Mouse (Mus musculus): ENCODE measurements around the gene Npc1l1. TPM values are rescaled to one million over a fixed set of nuclear protein-coding genes. Genes with fewer than 3 reads are reported as not detected.
A peak's percentile ranks its signal among the peaks of the same experiment; 100 is the strongest.

Npc1l1 gene
- polyA plus RNA-seq, 1 experiment from 2014 or later: 0.08 TPM

DNA sequence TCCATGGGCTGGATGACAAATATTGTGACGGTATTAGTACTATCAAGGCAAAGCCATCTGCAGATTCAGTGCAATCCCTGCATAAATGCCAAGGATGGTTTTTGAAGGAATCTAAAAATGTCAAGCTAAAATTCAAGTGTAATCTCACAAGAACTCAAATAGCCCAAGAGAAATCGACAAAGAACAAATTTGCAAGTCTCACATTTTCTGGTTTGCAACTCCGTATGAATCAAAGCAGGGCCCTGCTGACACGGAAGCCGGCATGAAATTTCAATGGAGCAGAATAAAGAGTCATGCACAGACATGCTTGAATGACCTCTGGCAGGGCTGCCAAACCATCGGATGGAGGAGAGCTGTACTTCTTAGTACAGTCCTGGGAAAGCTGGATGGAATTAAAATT is 10.0 kb downstream of the Npc1l1 start:
- no peak overlapping the region for H3K27ac ChIP-seq (ENCODE audit: low read length)
- no peaks in the 10 kb centered on the region for H3K36me3 ChIP-seq (ENCODE audit: control insufficient read depth, insufficient read depth, low read length)
- no peak for ATAC-seq
- no peak overlapping the region for H3K4me2 ChIP-seq (ENCODE audit: low read length)
- H3K4me3 ChIP-seq (ENCODE audit: low read depth, low read length): no peak overlapping the region
- no peaks in the 10 kb centered on the region for H3K27me3 ChIP-seq (ENCODE audit: control insufficient read depth, insufficient read depth, low read depth, low read length)
- H3K4me1 ChIP-seq (ENCODE audit: control insufficient read depth, insufficient read depth, low read length): no peaks in the 10 kb centered on the region
- H3K9ac ChIP-seq (ENCODE audit: low read depth, low read length): no peak overlapping the region
- H3K9me3 ChIP-seq (replicated peaks; ENCODE audit: control insufficient read depth, low read length, poor library complexity, severe bottlenecking): no peaks in the 10 kb centered on the region
- 70% methylated on average over 6 of the region's 6 CpGs for WGBS

DNA sequence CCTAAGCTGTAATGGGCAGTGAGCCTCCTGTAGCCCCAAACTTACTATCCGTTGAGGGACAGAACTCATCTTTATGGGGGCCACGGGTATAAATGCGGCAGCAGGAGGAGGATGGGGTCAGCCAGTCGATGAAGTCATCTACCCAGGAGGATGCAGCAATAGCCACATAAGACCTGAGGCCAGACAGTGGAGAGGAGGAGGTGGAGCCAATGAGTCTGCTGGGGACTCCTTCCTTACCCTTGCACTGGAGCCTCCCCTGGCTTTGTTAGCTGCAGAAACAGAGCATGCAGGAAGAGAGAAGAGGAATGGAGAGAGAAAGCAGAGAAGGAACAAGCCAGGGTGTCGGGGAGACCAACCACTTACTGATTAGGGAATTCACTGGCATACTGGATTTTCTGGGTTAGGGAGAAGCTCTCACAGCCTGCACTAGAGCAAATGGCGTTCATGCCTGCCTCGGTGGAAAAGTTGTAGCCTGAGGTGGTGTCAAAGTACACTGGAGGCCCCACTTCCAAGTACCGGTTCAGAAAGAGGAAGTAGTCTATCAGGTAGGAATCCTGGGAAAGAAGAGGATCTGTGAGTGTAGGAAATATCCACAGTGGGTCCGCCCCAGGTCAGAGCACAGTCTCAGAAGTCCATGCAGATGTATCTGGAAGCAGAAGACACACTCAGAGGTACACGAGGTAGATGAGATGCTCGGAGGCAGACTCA is 11.6 kb downstream of the Npc1l1 start:
- no peaks in the 10 kb centered on the region for H3K9me3 ChIP-seq (replicated peaks; ENCODE audit: control insufficient read depth, low read length, poor library complexity, severe bottlenecking)
- H3K4me2 ChIP-seq (ENCODE audit: low read length): no peak overlapping the region
- no peaks in the 10 kb centered on the region for H3K27me3 ChIP-seq (ENCODE audit: control insufficient read depth, insufficient read depth, low read depth, low read length)
- ATAC-seq: no peak
- H3K4me1 ChIP-seq (ENCODE audit: control insufficient read depth, insufficient read depth, low read length): no peaks in the 10 kb centered on the region
- no peak overlapping the region for H3K27ac ChIP-seq (ENCODE audit: low read length)
- H3K36me3 ChIP-seq (ENCODE audit: control insufficient read depth, insufficient read depth, low read length): no peaks in the 10 kb centered on the region
- H3K9ac ChIP-seq (ENCODE audit: low read depth, low read length): no peak overlapping the region
- WGBS: 89% methylated on average over 11 of the region's 11 CpGs
- H3K4me3 ChIP-seq (ENCODE audit: low read depth, low read length): no peak overlapping the region

DNA sequence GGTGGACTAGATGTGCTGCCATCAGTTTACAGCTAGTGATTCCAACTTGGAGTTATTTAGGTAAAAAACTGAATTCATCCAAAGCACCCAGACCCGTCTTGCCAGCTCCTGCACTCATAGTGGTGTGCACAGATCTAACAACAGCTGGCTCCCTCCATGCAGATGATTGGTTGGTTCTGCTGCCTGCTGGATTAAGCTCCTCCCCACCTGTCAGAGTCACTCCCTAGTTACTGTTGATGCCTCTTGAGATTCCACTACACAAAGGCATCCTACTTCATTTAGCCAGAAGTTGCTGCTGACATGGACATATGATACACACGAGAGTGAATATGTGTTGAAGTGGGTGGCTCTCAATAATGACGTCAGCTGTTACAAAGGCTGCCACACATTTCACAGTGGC is 13.1 kb downstream of the Npc1l1 start:
- Histone ChIP-seq H3K27ac (ENCODE audit: low read length) (no peak overlapping the region), H3K27me3 (ENCODE audit: control insufficient read depth, insufficient read depth, low read depth, low read length) (no peaks in the 10 kb centered on the region), H3K4me1 (ENCODE audit: control insufficient read depth, insufficient read depth, low read length) (no peaks in the 10 kb centered on the region), H3K36me3 (ENCODE audit: control insufficient read depth, insufficient read depth, low read length) (no peaks in the 10 kb centered on the region), H3K4me2 (ENCODE audit: low read length) (no peak overlapping the region), H3K9ac (ENCODE audit: low read depth, low read length) (no peak overlapping the region), H3K4me3 (ENCODE audit: low read depth, low read length) (no peak overlapping the region), H3K9me3 (replicated peaks; ENCODE audit: control insufficient read depth, low read length, poor library complexity, severe bottlenecking) (no peaks in the 10 kb centered on the region)
- 58% methylated on average over 3 of the region's 3 CpGs for WGBS
- ATAC-seq: no peak

DNA sequence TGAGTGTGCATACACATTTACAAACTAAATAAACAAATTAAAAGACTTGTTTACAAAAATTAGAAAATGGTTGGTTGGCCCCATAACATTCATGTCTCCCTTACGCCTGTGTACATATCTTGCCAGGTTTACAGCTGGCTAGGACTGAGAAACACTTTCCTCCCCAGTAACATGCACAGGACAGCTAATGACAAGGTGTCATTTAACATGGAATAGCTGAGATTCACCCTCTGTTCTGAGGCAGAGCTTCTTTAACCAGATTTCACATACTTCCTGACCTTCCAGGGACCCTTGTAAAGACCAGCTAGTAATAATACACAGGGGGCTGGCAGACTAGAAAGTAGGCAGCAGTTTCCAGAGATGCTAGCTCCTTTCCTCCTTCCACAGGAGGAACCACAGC is 21.8 kb downstream of the Npc1l1 start:
- ATAC-seq: no peak
- Histone ChIP-seq H3K27ac (ENCODE audit: low read length) (no peak overlapping the region), H3K9ac (ENCODE audit: low read depth, low read length) (no peak overlapping the region), H3K4me3 (ENCODE audit: low read depth, low read length) (no peak overlapping the region), H3K4me2 (ENCODE audit: low read length) (no peak overlapping the region), H3K27me3 (ENCODE audit: control insufficient read depth, insufficient read depth, low read depth, low read length) (no peaks in the 10 kb centered on the region; the same call in 1 of the 2 replicates), H3K36me3 (ENCODE audit: control insufficient read depth, insufficient read depth, low read length) (no peaks in the 10 kb centered on the region), H3K4me1 (ENCODE audit: control insufficient read depth, insufficient read depth, low read length) (no peaks in the 10 kb centered on the region), H3K9me3 (replicated peaks; ENCODE audit: control insufficient read depth, low read length, poor library complexity, severe bottlenecking) (no peaks in the 10 kb centered on the region)
- WGBS: 78% methylated on average over 1 of the region's 1 CpGs

DNA sequence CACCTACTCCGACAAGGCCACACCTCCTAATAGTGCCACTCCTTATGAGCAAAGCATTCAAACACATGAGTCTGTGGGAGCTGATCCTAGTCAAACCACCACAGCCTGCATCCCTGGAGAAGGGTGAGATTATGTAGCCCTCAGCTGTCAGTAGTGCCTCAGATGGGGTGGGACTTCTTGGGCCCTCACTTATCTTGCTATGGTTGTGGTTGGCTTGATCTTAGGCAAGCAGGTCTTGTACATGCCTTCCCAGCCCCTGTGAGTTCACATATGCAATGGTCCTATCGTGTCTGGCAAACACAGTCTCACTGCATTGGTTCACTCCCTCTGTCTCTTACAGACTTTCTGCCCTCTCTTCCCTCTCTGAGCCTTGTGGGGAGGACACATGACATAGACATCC is 22.9 kb downstream of the Npc1l1 start:
- H3K4me1 ChIP-seq (ENCODE audit: control insufficient read depth, insufficient read depth, low read length): no peaks in the 10 kb centered on the region
- H3K27me3 ChIP-seq (ENCODE audit: control insufficient read depth, insufficient read depth, low read depth, low read length): no peaks in the 10 kb centered on the region; the same call in 1 of the 2 replicates
- H3K4me3 ChIP-seq (ENCODE audit: low read depth, low read length): no peak overlapping the region
- ATAC-seq: no peak
- no peak overlapping the region for H3K27ac ChIP-seq (ENCODE audit: low read length)
- H3K9ac ChIP-seq (ENCODE audit: low read depth, low read length): no peak overlapping the region
- WGBS: 85% methylated on average over 2 of the region's 2 CpGs
- H3K4me2 ChIP-seq (ENCODE audit: low read length): no peak overlapping the region
- no peaks in the 10 kb centered on the region for H3K9me3 ChIP-seq (replicated peaks; ENCODE audit: control insufficient read depth, low read length, poor library complexity, severe bottlenecking)
- H3K36me3 ChIP-seq (ENCODE audit: control insufficient read depth, insufficient read depth, low read length): no peaks in the 10 kb centered on the region

- peak overlapping the region; percentile 97 for H3K9ac ChIP-seq (ENCODE audit: low read depth, low read length)
- H3K36me3 ChIP-seq (ENCODE audit: control insufficient read depth, insufficient read depth, low read length): no peaks in the 10 kb centered on the region
- ATAC-seq: peak; percentile 54; the same call in 1 of the 2 replicates
- no peaks in the 10 kb centered on the region for H3K9me3 ChIP-seq (replicated peaks; ENCODE audit: control insufficient read depth, low read length, poor library complexity, severe bottlenecking)
- WGBS: 25% methylated on average over 9 of the region's 9 CpGs
- no peaks in the 10 kb centered on the region; the same call in 1 of the 2 replicates for H3K27me3 ChIP-seq (ENCODE audit: control insufficient read depth, insufficient read depth, low read depth, low read length)
- H3K4me3 ChIP-seq (ENCODE audit: low read depth, low read length): peak overlapping the region; percentile 100
- peak overlapping the region; percentile 93 for H3K4me2 ChIP-seq (ENCODE audit: low read length)
- peaks cover 22% of the 10 kb centered on the region for H3K4me1 ChIP-seq (ENCODE audit: control insufficient read depth, insufficient read depth, low read length)
- peak overlapping the region; percentile 99 for H3K27ac ChIP-seq (ENCODE audit: low read length)
Measured at GRCm38 (mm10) chr11:6200570-6200969, 29.4 kb downstream of the Npc1l1 start.

DNA sequence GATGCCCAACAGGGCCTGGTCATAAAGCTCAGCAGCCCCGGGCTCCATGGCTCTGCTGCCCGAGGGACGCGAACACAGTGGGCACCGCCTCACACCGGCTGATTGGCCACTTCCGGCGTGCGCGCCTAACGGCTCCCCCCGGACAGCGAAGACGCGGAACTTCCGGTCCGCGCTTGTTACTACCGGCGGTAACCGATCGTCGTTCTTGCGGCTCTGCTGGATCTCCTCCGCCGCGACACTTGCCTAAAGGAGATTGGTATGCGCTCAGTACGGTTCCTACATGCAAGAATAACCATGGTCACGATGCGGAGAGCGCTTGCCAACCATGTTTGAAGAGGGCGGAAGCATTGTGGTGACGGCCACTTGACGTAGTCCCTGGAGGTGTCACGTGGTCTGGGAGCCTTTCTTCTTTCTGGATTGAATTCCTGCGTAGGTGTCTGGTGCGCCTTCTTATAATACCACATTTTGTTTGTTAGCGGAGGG is 29.8 kb downstream of the Npc1l1 start, which contains the start of gene Nudcd3:
Nudcd3 (minus strand) TSS at position 329 of the 483 bp plus-strand sequence.
- 0% methylated on average over 39 of the region's 39 CpGs for WGBS
- peak; percentile 97 for ATAC-seq
- H3K4me3 ChIP-seq (ENCODE audit: low read depth, low read length): peak within 1 kb of the TSS; percentile 100

DNA sequence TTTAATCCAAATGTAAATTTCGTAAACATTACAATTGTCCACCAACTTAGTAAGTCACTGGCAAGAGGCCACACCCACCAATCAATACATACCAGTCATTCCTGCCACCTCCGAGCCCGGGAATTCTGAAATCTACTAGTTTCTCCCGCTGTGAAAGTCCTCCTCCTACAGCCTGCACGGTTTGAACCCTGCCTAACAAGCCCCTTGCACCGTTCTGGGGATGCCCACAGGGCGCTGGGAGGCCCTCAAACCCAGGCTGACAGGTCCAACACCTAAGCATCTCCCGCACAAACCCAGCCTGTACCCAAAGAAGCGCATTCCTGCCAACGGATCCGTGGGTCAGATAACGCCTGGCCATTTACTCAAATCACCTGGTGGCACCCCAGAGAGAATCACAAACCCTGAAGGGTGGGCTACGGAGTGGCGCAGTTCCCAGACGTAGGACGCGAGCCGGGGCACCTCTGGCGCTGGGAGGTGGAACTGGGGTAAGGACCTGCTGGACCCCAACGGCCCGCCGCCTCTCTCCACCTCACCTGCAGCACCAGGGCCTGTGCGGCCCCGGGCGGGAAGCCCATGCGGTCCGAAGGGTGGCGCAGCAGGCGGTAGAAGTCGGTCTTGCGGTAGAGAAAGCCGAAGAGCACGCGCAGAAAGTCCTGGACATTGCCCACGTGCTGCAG is 30.4 kb downstream of the Npc1l1 start, which contains the start of gene A730071L15Rik:
A730071L15Rik (plus strand) TSS at position 620 of the 677 bp plus-strand sequence.
- peak; percentile 75 for ATAC-seq
- WGBS: 2% methylated on average over 35 of the region's 35 CpGs
- H3K9me3 ChIP-seq (replicated peaks; ENCODE audit: control insufficient read depth, low read length, poor library complexity, severe bottlenecking): no peaks in the 10 kb centered on the region
- H3K27ac ChIP-seq (ENCODE audit: low read length): peak within 1 kb of the TSS; percentile 99
- H3K36me3 ChIP-seq (ENCODE audit: control insufficient read depth, insufficient read depth, low read length): no peaks in the 10 kb centered on the region
- peaks cover 22% of the 10 kb centered on the region for H3K4me1 ChIP-seq (ENCODE audit: control insufficient read depth, insufficient read depth, low read length)
- peak within 1 kb of the TSS; percentile 100 for H3K4me3 ChIP-seq (ENCODE audit: low read depth, low read length)
- no peaks in the 10 kb centered on the region; the same call in 1 of the 2 replicates for H3K27me3 ChIP-seq (ENCODE audit: control insufficient read depth, insufficient read depth, low read depth, low read length)
- H3K9ac ChIP-seq (ENCODE audit: low read depth, low read length): peak within 1 kb of the TSS; percentile 97
- peak within 1 kb of the TSS; percentile 93 for H3K4me2 ChIP-seq (ENCODE audit: low read length)

More for the DNA sequence above, 29.8 kb downstream of the Npc1l1 start, which contains the start of gene Nudcd3:
- Histone ChIP-seq H3K4me2 (ENCODE audit: low read length) (peak within 1 kb of the TSS; percentile 93), H3K36me3 (ENCODE audit: control insufficient read depth, insufficient read depth, low read length) (no peaks in the 10 kb centered on the region), H3K27ac (ENCODE audit: low read length) (peak within 1 kb of the TSS; percentile 99), H3K4me1 (ENCODE audit: control insufficient read depth, insufficient read depth, low read length) (peaks cover 22% of the 10 kb centered on the region), H3K9ac (ENCODE audit: low read depth, low read length) (peak within 1 kb of the TSS; percentile 97), H3K9me3 (replicated peaks; ENCODE audit: control insufficient read depth, low read length, poor library complexity, severe bottlenecking) (no peaks in the 10 kb centered on the region), H3K27me3 (ENCODE audit: control insufficient read depth, insufficient read depth, low read depth, low read length) (no peaks in the 10 kb centered on the region; the same call in 1 of the 2 replicates)

DNA sequence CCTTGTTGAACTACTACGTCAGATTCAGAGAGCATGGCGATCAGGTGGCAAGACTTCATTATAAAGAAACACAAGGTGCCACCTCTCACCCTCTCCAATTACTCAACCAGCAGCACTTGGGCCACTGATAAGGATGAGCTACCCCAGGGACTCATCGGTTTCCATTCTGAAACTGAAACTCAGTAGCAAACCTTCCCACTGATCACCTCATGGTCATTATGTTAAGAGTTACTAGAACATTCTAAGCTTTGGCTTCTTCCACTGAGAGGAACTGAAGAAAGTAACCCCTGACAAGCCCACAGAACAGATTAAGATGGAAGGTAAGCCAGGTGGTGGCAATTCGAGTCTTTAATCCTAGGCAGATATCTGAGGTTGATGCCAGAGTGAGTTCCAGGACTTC is 31.5 kb downstream of the Npc1l1 start:
- Histone ChIP-seq H3K4me3 (ENCODE audit: low read depth, low read length) (no peak overlapping the region), H3K9me3 (replicated peaks; ENCODE audit: control insufficient read depth, low read length, poor library complexity, severe bottlenecking) (no peaks in the 10 kb centered on the region), H3K9ac (ENCODE audit: low read depth, low read length) (no peak overlapping the region), H3K4me2 (ENCODE audit: low read length) (peak overlapping the region; percentile 93), H3K27ac (ENCODE audit: low read length) (no peak overlapping the region), H3K36me3 (ENCODE audit: control insufficient read depth, insufficient read depth, low read length) (no peaks in the 10 kb centered on the region), H3K27me3 (ENCODE audit: control insufficient read depth, insufficient read depth, low read depth, low read length) (no peaks in the 10 kb centered on the region), H3K4me1 (ENCODE audit: control insufficient read depth, insufficient read depth, low read length) (peaks cover 23% of the 10 kb centered on the region)
- WGBS: 96% methylated on average over 4 of the region's 4 CpGs
- ATAC-seq: no peak
